Mouse (Mus musculus) limb, embryonic 11.5 days (tissue): ENCODE results near the gene Bnip2. TPM values are rescaled to one million over a fixed set of nuclear protein-coding genes. Genes with fewer than 3 reads are reported as not detected.

Experiments used
- ATAC-seq: fragments of 200-750 bp; cut with Nextera tagmentation; 2 replicates; pipeline ENCODE4 v1.8.0; 2017; ENCODE audit warnings: low read depth; ENCODE audit not compliant: insufficient number of reproducible peaks, low FRiP score, low TSS enrichment
- DNase-seq: peaks from one replicate; pipeline ENCODE4 v3.0.0-alpha.2; 2015; ENCODE audit warnings: low spot score
- H3K27ac ChIP-seq: fragments of 300-500 bp; sonication (generic); replicated peaks from 2 replicates; pipeline ENCODE4 v1.5.1; 2014; ENCODE audit warnings: low read depth, mild to moderate bottlenecking, low read length
- H3K27me3 ChIP-seq: fragments of 300-500 bp; sonication (generic); 2 replicates; pipeline ENCODE4 v1.6.1; 2014; ENCODE audit warnings: mild to moderate bottlenecking, low read length, mixed read lengths; ENCODE audit not compliant: control insufficient read depth, insufficient read depth
- H3K36me3 ChIP-seq: fragments of 300-500 bp; sonication (generic); 2 replicates; pipeline ENCODE4 v1.6.1; 2014; ENCODE audit warnings: mild to moderate bottlenecking, low read length, moderate library complexity, mixed read lengths; ENCODE audit not compliant: control insufficient read depth, insufficient read depth
- H3K4me1 ChIP-seq: fragments of 300-500 bp; sonication (generic); 2 replicates; pipeline ENCODE4 v1.6.1; 2014; ENCODE audit warnings: low read length, mixed read lengths; ENCODE audit not compliant: control insufficient read depth, insufficient read depth
- H3K4me2 ChIP-seq: fragments of 300-500 bp; sonication (generic); 2 replicates; pipeline ENCODE4 v1.6.1; 2014; ENCODE audit warnings: low read depth, mild to moderate bottlenecking, moderate library complexity; ENCODE audit not compliant: severe bottlenecking
- H3K4me3 ChIP-seq: fragments of 300-500 bp; sonication (generic); 2 replicates; pipeline ENCODE4 v1.5.1; 2014; ENCODE audit warnings: low read depth, low read length
- H3K9ac ChIP-seq: fragments of 300-500 bp; sonication (generic); 2 replicates; pipeline ENCODE4 v1.6.1; 2014; ENCODE audit warnings: mild to moderate bottlenecking, low read length
- H3K9me3 ChIP-seq: fragments of 300-500 bp; sonication (generic); 2 replicates; pipeline ENCODE4 v1.6.1; 2016; ENCODE audit warnings: low read length; ENCODE audit not compliant: control insufficient read depth
- WGBS: fragments of 180-500 bp; shearing (Covaris S2); extraction: QIAGEN DNeasy Blood & Tissue Kit; methylation state at CpG from one replicate; pipeline ENCODE4 v1.1.7; 2014; 5-methylcytosine and 5-hydroxymethylcytosine counted together
- polyA plus RNA-seq: library from polyadenylated mRNA; unstranded; fragments of >200 nt; fragmentation: Nextera tagmentation; extraction: Ambion mirVana; gene quantifications from 2 replicates; pipeline ENCODE4 v1.2.1, GENCODE M21; 2014

The Bnip2 gene
- polyA plus RNA-seq, 1 experiment from 2014 or later = 113 TPM

GRCm38 (mm10) chr9:69999318-69999717 lies 10.1 kb downstream of the Bnip2 start:
- ATAC-seq (no peak), DNase-seq (no peak)
- Histone ChIP-seq H3K27ac (no peak overlapping the region), H3K36me3 (peaks cover 33% of the 10 kb centered on the region), H3K9ac (no peak overlapping the region), H3K9me3 (no peaks in the 10 kb centered on the region), H3K27me3 (no peaks in the 10 kb centered on the region), H3K4me2 (no peak overlapping the region), H3K4me3 (no peak overlapping the region), H3K4me1 (no peaks in the 10 kb centered on the region)
- WGBS = 87% methylated on average over 1 of the region's 1 CpGs

- Histone ChIP-seq H3K9me3 (no peaks in the 10 kb centered on the region), H3K4me3 (no peak overlapping the region), H3K4me2 (no peak overlapping the region), H3K9ac (no peak overlapping the region), H3K27ac (no peak overlapping the region), H3K4me1 (no peaks in the 10 kb centered on the region), H3K36me3 (peaks cover 28% of the 10 kb centered on the region), H3K27me3 (no peaks in the 10 kb centered on the region)
- WGBS = 94% methylated on average over 10 of the region's 10 CpGs
- DNase-seq = no peak
- ATAC-seq = no peak
These were observed 14.2 kb downstream of the Bnip2 start for GRCm38 (mm10) chr9:70003516-70003915.

DNA sequence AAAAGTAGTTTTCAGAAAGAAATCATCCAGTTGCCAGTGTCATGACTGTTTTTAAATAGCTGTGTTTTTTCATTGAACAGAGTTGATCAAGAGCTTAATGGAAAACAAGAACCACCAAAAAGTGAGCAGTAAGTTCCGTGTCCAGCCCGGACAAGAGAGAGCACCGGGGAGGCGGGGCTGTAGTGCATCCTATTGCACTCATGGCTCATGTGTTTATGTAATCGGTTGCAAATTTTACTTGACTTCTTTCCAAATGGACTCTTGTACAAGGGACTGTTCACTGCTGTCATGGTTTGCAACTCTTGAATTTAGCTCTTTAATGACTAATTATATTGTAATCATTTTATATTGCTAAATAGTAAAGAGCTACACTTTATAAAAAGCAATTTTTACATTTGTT lies 17.7 kb downstream of the Bnip2 start:
- no peaks in the 10 kb centered on the region for H3K27me3 ChIP-seq
- 97% methylated on average over 5 of the region's 5 CpGs for WGBS
- peaks cover 11% of the 10 kb centered on the region; the same call in 1 of the 2 replicates for H3K36me3 ChIP-seq
- no peak overlapping the region for H3K9ac ChIP-seq
- no peak for DNase-seq
- no peaks in the 10 kb centered on the region for H3K4me1 ChIP-seq
- no peak overlapping the region for H3K4me2 ChIP-seq
- no peak overlapping the region for H3K27ac ChIP-seq
- H3K9me3 ChIP-seq = no peaks in the 10 kb centered on the region
- no peak overlapping the region for H3K4me3 ChIP-seq
- ATAC-seq = no peak

DNA sequence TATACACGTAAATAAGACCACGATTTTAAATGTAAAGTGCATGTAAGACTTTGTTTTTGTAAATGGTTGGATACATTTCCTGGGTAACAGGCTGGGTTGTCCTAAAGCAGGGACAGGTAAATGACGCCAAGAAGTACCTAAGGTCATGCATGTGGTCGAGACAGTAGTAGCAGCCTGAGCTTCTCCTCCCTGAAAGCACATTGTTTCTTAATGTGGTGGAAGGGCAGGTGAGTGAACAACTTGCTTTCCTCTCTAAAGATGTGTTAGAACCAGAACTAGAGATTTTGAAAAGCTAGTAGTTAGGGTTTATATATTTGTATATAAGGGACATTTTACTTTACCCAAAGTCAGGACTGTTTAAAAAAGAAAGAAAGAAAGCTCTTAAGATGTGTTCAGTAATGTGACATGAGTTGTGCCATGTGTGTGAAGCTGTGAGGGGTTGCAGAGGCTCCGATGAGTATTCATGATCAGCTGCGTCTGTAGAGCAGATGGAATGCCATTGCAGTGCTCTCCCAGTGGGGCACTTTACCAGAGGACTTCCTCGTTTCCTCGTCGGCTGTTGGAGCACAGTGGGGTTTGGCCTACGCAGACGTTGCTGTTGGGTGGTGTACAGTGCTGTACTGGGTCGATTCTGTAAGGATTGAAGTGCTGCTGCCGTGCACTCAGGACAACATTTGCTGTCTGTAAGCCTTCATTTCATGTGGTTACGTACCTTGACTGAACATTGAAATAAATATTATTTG lies 18.4 kb downstream of the Bnip2 start:
- H3K27me3 ChIP-seq = no peaks in the 10 kb centered on the region
- 91% methylated on average over 14 of the region's 14 CpGs for WGBS

GRCm38 (mm10) chr9:70009754-70010304 lies 20.6 kb downstream of the Bnip2 start:
- no peak for ATAC-seq
- H3K36me3 ChIP-seq = peaks cover 6% of the 10 kb centered on the region; the same call in 1 of the 2 replicates
- H3K9ac ChIP-seq = no peak overlapping the region
- no peak for DNase-seq
- H3K4me2 ChIP-seq = no peak overlapping the region
- no peaks in the 10 kb centered on the region for H3K27me3 ChIP-seq
- H3K4me1 ChIP-seq = peaks cover 6% of the 10 kb centered on the region; the same call in 1 of the 2 replicates
- no peak overlapping the region for H3K27ac ChIP-seq
- H3K9me3 ChIP-seq = no peaks in the 10 kb centered on the region
- no peak overlapping the region for H3K4me3 ChIP-seq
- WGBS = 80% methylated on average over 8 of the region's 8 CpGs

More for the DNA sequence above, 18.4 kb downstream of the Bnip2 start:
- DNase-seq = no peak
- H3K4me2 ChIP-seq = no peak overlapping the region
- H3K9me3 ChIP-seq = no peaks in the 10 kb centered on the region
- H3K4me3 ChIP-seq = no peak overlapping the region
- no peaks in the 10 kb centered on the region for H3K4me1 ChIP-seq
- H3K27ac ChIP-seq = no peak overlapping the region
- H3K9ac ChIP-seq = no peak overlapping the region
- peaks cover 7% of the 10 kb centered on the region; the same call in 1 of the 2 replicates for H3K36me3 ChIP-seq
- no peak for ATAC-seq

GRCm38 (mm10) chr9:70010781-70011473 lies 21.7 kb downstream of the Bnip2 start:
- H3K9ac ChIP-seq = no peak overlapping the region
- 97% methylated on average over 5 of the region's 5 CpGs for WGBS
- no peak overlapping the region for H3K4me3 ChIP-seq
- no peak overlapping the region for H3K4me2 ChIP-seq
- H3K27me3 ChIP-seq = no peaks in the 10 kb centered on the region
- H3K36me3 ChIP-seq = peaks cover 6% of the 10 kb centered on the region; the same call in 1 of the 2 replicates
- no peak for ATAC-seq
- no peak for DNase-seq
- H3K27ac ChIP-seq = no peak overlapping the region
- no peaks in the 10 kb centered on the region for H3K9me3 ChIP-seq
- H3K4me1 ChIP-seq = peaks cover 6% of the 10 kb centered on the region; the same call in 1 of the 2 replicates

DNA sequence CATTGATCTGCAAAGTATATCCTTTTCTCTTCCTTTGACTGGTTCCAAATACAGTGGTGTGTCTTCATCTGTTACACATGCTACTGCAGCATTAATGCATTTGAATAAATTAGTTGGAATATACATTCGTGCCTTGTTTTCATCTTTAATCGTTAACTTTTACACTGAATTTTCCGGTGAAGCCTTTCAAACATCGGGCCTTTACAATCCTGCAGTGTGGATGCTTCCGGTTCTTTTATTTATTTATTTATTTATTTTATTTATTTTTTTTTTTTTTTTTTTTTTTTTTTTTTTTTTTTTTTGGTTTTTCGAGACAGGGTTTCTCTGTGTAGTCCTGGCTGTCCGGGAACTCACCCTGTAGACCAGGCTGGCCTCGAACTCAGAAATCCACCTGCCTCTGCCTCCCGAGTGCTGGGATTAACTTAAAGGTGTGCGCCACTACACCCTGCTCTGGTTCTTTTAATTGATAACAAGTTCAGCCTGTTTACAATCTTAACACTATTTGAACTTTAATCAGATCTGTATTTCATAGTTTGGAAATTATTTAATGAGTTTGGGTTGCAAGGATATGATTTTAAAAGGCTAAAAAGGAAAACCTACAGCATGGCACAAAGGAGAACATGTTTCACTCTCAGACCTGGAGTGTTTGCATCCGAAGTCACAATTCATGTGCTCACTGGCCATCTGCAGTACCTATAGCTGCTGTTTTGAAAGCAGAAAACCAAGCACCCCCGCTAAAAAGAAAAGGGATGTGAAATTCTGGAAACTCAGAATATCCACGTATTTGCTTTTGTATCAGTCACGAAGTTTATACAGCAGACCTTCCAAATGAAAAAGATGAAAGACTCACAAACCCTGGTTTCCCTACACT lies 22.5 kb downstream of the Bnip2 start:
- H3K4me1 ChIP-seq = peaks cover 6% of the 10 kb centered on the region; the same call in 1 of the 2 replicates
- H3K9ac ChIP-seq = peak overlapping the region; percentile 93; the same call in 1 of the 2 replicates
- peak overlapping the region; percentile 67 for H3K4me2 ChIP-seq
- ATAC-seq (0 out of 2 replicates have a peak, but pooled peaks have one; percentile 36), DNase-seq (no peak)
- peak overlapping the region; percentile 91 for H3K27ac ChIP-seq
- no peaks in the 10 kb centered on the region for H3K9me3 ChIP-seq
- 67% methylated on average over 13 of the region's 14 CpGs for WGBS
- peaks cover 6% of the 10 kb centered on the region; the same call in 1 of the 2 replicates for H3K36me3 ChIP-seq
- no peaks in the 10 kb centered on the region for H3K27me3 ChIP-seq
- peak overlapping the region; percentile 86 for H3K4me3 ChIP-seq
